Mouse (Mus musculus) liver, postnatal 0 days (tissue): Measurements from ENCODE around the gene Nectin2.

Experiments used
- CTCF ChIP-seq: sonication (generic); IDR thresholded peaks from 2 replicates; pipeline ENCODE4 v1.5.1; 2016; ENCODE audit warnings: antibody characterized with exemption, low read depth
- EP300 ChIP-seq: IDR thresholded peaks from 2 replicates; pipeline ENCODE4 v1.6.1; 2016; ENCODE audit warnings: antibody characterized with exemption, low read depth, mild to moderate bottlenecking

DNA sequence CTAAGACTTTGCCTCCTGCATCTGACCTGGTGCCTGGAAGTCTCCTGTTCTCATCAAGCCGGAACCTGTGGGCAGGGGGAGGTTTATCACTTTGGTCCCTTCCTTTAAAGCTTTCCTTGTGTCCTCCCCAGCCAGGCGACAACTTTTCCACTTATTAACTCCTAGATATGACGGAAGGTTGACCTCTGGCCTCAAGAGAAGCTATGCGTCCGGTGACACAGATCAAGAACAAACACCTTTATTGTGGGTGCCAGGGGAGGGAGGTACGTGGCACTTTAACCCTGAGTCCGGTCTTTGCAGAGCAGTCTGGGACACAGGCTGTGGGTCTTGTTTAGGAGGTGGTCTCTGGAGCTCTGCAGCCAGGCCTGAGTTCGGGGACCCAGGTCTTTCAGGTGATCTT is 72.4 kb downstream of the Nectin2 start, which contains the start of gene Apoc2:
- TF ChIP-seq CTCF (no peak), EP300 (peak; percentile 68)
